ENCODE assay signal across 8 mouse cellular contexts in the genomic region with DNA sequence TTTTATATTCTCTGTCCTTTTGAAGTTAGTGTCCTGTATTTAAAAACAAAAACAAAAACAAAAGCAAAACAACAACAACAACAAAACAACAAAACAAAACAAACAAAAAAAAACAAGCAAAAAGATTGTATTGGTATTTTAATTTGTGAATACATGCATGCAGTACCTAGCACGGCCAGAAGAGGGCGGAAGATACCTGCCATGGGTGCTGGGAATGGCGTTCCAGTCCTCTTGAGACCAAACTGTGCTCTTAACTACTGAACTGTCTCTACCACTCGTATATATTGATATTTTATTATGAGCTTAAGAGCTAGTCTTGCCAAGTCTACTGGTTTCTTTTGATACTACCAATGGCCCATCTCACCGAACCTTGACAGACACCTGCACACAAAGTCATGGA. TPM values are rescaled to one million over a fixed set of nuclear protein-coding genes. Genes with fewer than 3 reads are reported as not detected.
A peak's percentile ranks its signal among the peaks of the same experiment; 100 is the strongest.
DNase-seq lines count a peak whose midpoint lies in the region; ATAC-seq lines count a peak whose summit lies in the region.

No protein-coding gene starts in this region.

- H3K9me3 ChIP-seq in intestine, embryonic 14.5 days (ENCODE audit: control insufficient read depth, low read length) = no peaks in the 10 kb centered on the region
- no peaks in the 10 kb centered on the region for H3K9me3 ChIP-seq in intestine, embryonic 15.5 days

- no peaks in the 10 kb centered on the region for H3K27me3 ChIP-seq in intestine, embryonic 14.5 days (replicated peaks; ENCODE audit: control insufficient read depth, insufficient read depth, low read length)
- H3K27me3 ChIP-seq in intestine, embryonic 15.5 days (replicated peaks) = no peaks in the 10 kb centered on the region

- H3K36me3 ChIP-seq in intestine, embryonic 14.5 days (ENCODE audit: control insufficient read depth, insufficient read depth, low read length) = no peaks in the 10 kb centered on the region
- no peaks in the 10 kb centered on the region for H3K36me3 ChIP-seq in intestine, embryonic 15.5 days

- no peak for ATAC-seq in intestine, embryonic 14.5 days (replicated peaks; ENCODE audit: low FRiP score, low TSS enrichment, low read depth)
- ATAC-seq in intestine, embryonic 15.5 days = no peak
- ATAC-seq in neutrophil, adult 5-6 weeks (ENCODE audit: extremely low read depth, insufficient number of reproducible peaks, low FRiP score, poor library complexity, severe bottlenecking) = peak; percentile 60; the same call in 1 of the 2 replicates

- H3K27ac ChIP-seq in intestine, embryonic 14.5 days (ENCODE audit: low read depth) = no peak overlapping the region
- no peak overlapping the region for H3K27ac ChIP-seq in intestine, embryonic 15.5 days

- no peak overlapping the region for H3K4me2 ChIP-seq in intestine, embryonic 14.5 days (ENCODE audit: low read length)
- no peak overlapping the region for H3K4me2 ChIP-seq in intestine, embryonic 15.5 days (replicated peaks)

- H3K4me3 ChIP-seq in intestine, embryonic 14.5 days (ENCODE audit: low read depth, low read length) = no peak overlapping the region
- no peak overlapping the region for H3K4me3 ChIP-seq in intestine, embryonic 15.5 days (replicated peaks)

- DNase-seq in intestine, embryonic 14.5 days (ENCODE audit: low spot score) = peak; percentile 88
- DNase-seq in urinary bladder, postnatal 25 days (ENCODE audit: low spot score) = peak; percentile 50
- DNase-seq in urinary bladder, postnatal 4 days (ENCODE audit: low spot score in 2 of 2) = no peak
- DNase-seq in embryo, embryonic 9.5 days (ENCODE audit: extremely low spot score) = peak; percentile 53
- DNase-seq in gastrocnemius, adult 8-10 months (ENCODE audit: low spot score in 2 of 2) = no peak
- no peak for DNase-seq in right cerebral cortex, postnatal 10 days (ENCODE audit: low spot score in 2 of 2)

- WGBS in intestine, embryonic 14.5 days = 18% methylated on average over 5 of the region's 5 CpGs
- WGBS in intestine, embryonic 15.5 days = 16% methylated on average over 5 of the region's 5 CpGs

- no peaks in the 10 kb centered on the region for H3K4me1 ChIP-seq in intestine, embryonic 14.5 days (replicated peaks; ENCODE audit: control insufficient read depth, insufficient read depth, low read length)
- no peaks in the 10 kb centered on the region for H3K4me1 ChIP-seq in intestine, embryonic 15.5 days (replicated peaks)

- H3K9ac ChIP-seq in intestine, embryonic 14.5 days (ENCODE audit: low read length) = no peak overlapping the region
- no peak overlapping the region for H3K9ac ChIP-seq in intestine, embryonic 15.5 days

RNA-seq across cellular contexts. Expression of gene Tent4a, which starts 18.6 kb away (rescaled TPM):
- 6.8 and 9.0 TPM in 2 replicates for polyA plus RNA-seq in intestine, embryonic 14.5 days (2014; fragmentation: Nextera tagmentation; extraction: Ambion mirVana)
- 4.0 and 4.6 TPM in 2 replicates for polyA plus RNA-seq in intestine, embryonic 15.5 days (2015; fragmentation: Nextera tagmentation; extraction: Ambion mirVana)
- total RNA-seq in neutrophil, adult 5-6 weeks (2017) = 9.5 and 9.7 TPM in 2 replicates
- total RNA-seq in gastrocnemius, adult 8-10 months (2022) = 1 to 10 TPM; 4.6 to 6.0 (median 5.5) TPM

RNA-seq across cellular contexts. Expression of gene Nsun2, which starts 19.5 kb away (rescaled TPM):
- 141 and 153 TPM in 2 replicates for polyA plus RNA-seq in intestine, embryonic 14.5 days (2014; fragmentation: Nextera tagmentation; extraction: Ambion mirVana)
- polyA plus RNA-seq in intestine, embryonic 15.5 days (2015; fragmentation: Nextera tagmentation; extraction: Ambion mirVana) = 128 and 131 TPM in 2 replicates
- total RNA-seq in neutrophil, adult 5-6 weeks (2017) = 56.7 and 61.8 TPM in 2 replicates
- total RNA-seq in gastrocnemius, adult 8-10 months (2022) = 10 to 100 TPM; 41.3 to 58.5 (median 46.7) TPM

RNA-seq across cellular contexts. Expression of gene Srd5a1, which starts 58.2 kb away (rescaled TPM):
- 19.8 and 25.2 TPM in 2 replicates for polyA plus RNA-seq in intestine, embryonic 14.5 days (2014; fragmentation: Nextera tagmentation; extraction: Ambion mirVana)
- polyA plus RNA-seq in intestine, embryonic 15.5 days (2015; fragmentation: Nextera tagmentation; extraction: Ambion mirVana) = 19.9 and 20.5 TPM in 2 replicates
- 0.37 and 0.58 TPM in 2 replicates for total RNA-seq in neutrophil, adult 5-6 weeks (2017)
- under 1 TPM in 2 of 4 experiments, not detected in 2; 0.24 to 0.53 TPM for total RNA-seq in gastrocnemius, adult 8-10 months (2022)

Comparison
In these comparisons a context has a peak if more than half of its experiments do, and no peak if none do; other contexts are left out.
1. DNase-seq: peak in intestine, embryonic 14.5 days (single experiment), urinary bladder, postnatal 25 days (single experiment) and embryo, embryonic 9.5 days (single experiment); none in urinary bladder, postnatal 4 days (0 of 2), gastrocnemius, adult 8-10 months (0 of 2) and right cerebral cortex, postnatal 10 days (0 of 2).